8 mouse cellular contexts compared by ENCODE assay signal in genomic region chr11:48825979-48826751, GRCm38 (mm10). TPM values are rescaled to one million over a fixed set of nuclear protein-coding genes. Genes with fewer than 3 reads are reported as not detected.
DNase-seq lines count a peak whose midpoint lies in the region; ATAC-seq and TF ChIP-seq lines count a peak whose summit lies in the region.
"Not testable (repeated sequence)": the region's sequence is repeated elsewhere in the genome, so short reads cannot be mapped to it uniquely, and the experiment has no call there.

Gene Trim7, plus strand, starts transcription at chr11:48826140.
Gene Gm12184, minus strand, starts transcription at chr11:48826655.

- under 1% methylated on average over 28 of the region's 92 CpGs for WGBS in embryonic facial prominence, embryonic 11.5 days
- under 1% methylated on average over 32 of the region's 92 CpGs for WGBS in hindbrain, embryonic 12.5 days
- under 1% methylated on average over 42 of the region's 92 CpGs for WGBS in midbrain, embryonic 14.5 days
- under 1% methylated on average over 56 of the region's 92 CpGs for WGBS in stomach, embryonic 15.5 days

- intact Hi-C loops in gastrocnemius, adult 2 months (cut with DNase I), result not testable (repeated sequence)

- not testable (repeated sequence) for H3K4me1 ChIP-seq in ES-E14 (ENCODE audit: control insufficient read depth in 2 of 2, insufficient read depth in 2 of 2, low read length in 2 of 2, poor library complexity in 1 of 2); embryonic facial prominence, embryonic 11.5 days (ENCODE audit: control insufficient read depth, insufficient read depth, low read length)
- H3K4me1 ChIP-seq in hindbrain, embryonic 12.5 days, result peaks cover 13% of the 10 kb centered on the region
- H3K4me1 ChIP-seq in midbrain, embryonic 14.5 days (ENCODE audit: control insufficient read depth, insufficient read depth, low read length), result peaks cover 10% of the 10 kb centered on the region; the same call in 1 of the 2 replicates
- H3K4me1 ChIP-seq in stomach, embryonic 15.5 days, result peaks cover 12% of the 10 kb centered on the region

- in situ Hi-C loops in ES-E14 (cut with MboI; ENCODE audit: low sequenced_read_pairs in 2 of 2, unreplicated experiment in 2 of 2), result not testable (repeated sequence)

- peak within 1 kb of the TSS; percentile 52 to 55 for H3K4me3 ChIP-seq in ES-E14 (ENCODE audit: insufficient read depth in 1 of 2, low read depth in 1 of 2, low read length in 2 of 2, poor library complexity in 1 of 2, severe bottlenecking in 1 of 2)
- H3K4me3 ChIP-seq in embryonic facial prominence, embryonic 11.5 days (ENCODE audit: low read depth, low read length), result peak within 1 kb of the TSS; percentile 40
- H3K4me3 ChIP-seq in gastrocnemius, adult 2 months, result peak within 1 kb of the TSS; percentile 70
- H3K4me3 ChIP-seq in hindbrain, embryonic 12.5 days, result peak within 1 kb of the TSS; percentile 41
- H3K4me3 ChIP-seq in midbrain, embryonic 14.5 days (replicated peaks; ENCODE audit: low read depth, low read length), result peak within 1 kb of the TSS; percentile 39
- H3K4me3 ChIP-seq in stomach, embryonic 15.5 days (replicated peaks), result peak within 1 kb of the TSS; percentile 47

- ATAC-seq in embryonic facial prominence, embryonic 11.5 days (replicated peaks; ENCODE audit: insufficient number of reproducible peaks, low FRiP score, low TSS enrichment, low read depth), result peak; percentile 68
- peak; percentile 80 for ATAC-seq in hindbrain, embryonic 12.5 days (ENCODE audit: low FRiP score)
- ATAC-seq in midbrain, embryonic 14.5 days (ENCODE audit: low FRiP score, low TSS enrichment), result peak; percentile 80
- ATAC-seq in stomach, embryonic 15.5 days (ENCODE audit: insufficient read depth, low FRiP score, low read depth), result peak; percentile 84

- peak; percentile 20; the same call in 1 of the 2 replicates for TF ChIP-seq CTCF in gastrocnemius, adult 2 months (IDR thresholded peaks at IDR 0.05)

- H3K4me2 ChIP-seq in embryonic facial prominence, embryonic 11.5 days (ENCODE audit: low read depth, low read length), result peak within 1 kb of the TSS; percentile 43
- peak within 1 kb of the TSS; percentile 59 for H3K4me2 ChIP-seq in hindbrain, embryonic 12.5 days (replicated peaks)
- H3K4me2 ChIP-seq in midbrain, embryonic 14.5 days (ENCODE audit: low read length), result peak within 1 kb of the TSS; percentile 51
- peak within 1 kb of the TSS; percentile 74 for H3K4me2 ChIP-seq in stomach, embryonic 15.5 days

- DNase-seq in ES-E14 (ENCODE audit: low read depth, low spot score); embryonic facial prominence, embryonic 11.5 days (ENCODE audit: low spot score); midbrain, embryonic 14.5 days: not testable (repeated sequence)
- DNase-seq in gastrocnemius, adult 2 months, result peak; percentile 38
- DNase-seq in kidney, postnatal 4 days, result peak; percentile 44 to 64
- peak; percentile 46 to 47 for DNase-seq in lung, adult 18-20 months

- not testable (repeated sequence) for H3K9me3 ChIP-seq in ES-E14 (ENCODE audit: control insufficient read depth, insufficient read depth, low read depth, low read length); embryonic facial prominence, embryonic 11.5 days (replicated peaks; ENCODE audit: control insufficient read depth, low read length); hindbrain, embryonic 12.5 days (replicated peaks); midbrain, embryonic 14.5 days (ENCODE audit: control insufficient read depth, low read length); stomach, embryonic 15.5 days

- not testable (repeated sequence) for H3K27me3 ChIP-seq in embryonic facial prominence, embryonic 11.5 days (ENCODE audit: control insufficient read depth, insufficient read depth, low read length)
- peaks cover 26% of the 10 kb centered on the region for H3K27me3 ChIP-seq in hindbrain, embryonic 12.5 days
- H3K27me3 ChIP-seq in midbrain, embryonic 14.5 days (ENCODE audit: control insufficient read depth, insufficient read depth, low read length), result peaks cover 18% of the 10 kb centered on the region
- H3K27me3 ChIP-seq in stomach, embryonic 15.5 days (replicated peaks), result peaks cover 10% of the 10 kb centered on the region; the same call in 1 of the 2 replicates

- not testable (repeated sequence) for H3K36me3 ChIP-seq in ES-E14 (ENCODE audit: control insufficient read depth, insufficient read depth, low read length, poor library complexity, severe bottlenecking); embryonic facial prominence, embryonic 11.5 days (replicated peaks; ENCODE audit: control insufficient read depth, insufficient read depth, low read depth, low read length); hindbrain, embryonic 12.5 days; midbrain, embryonic 14.5 days (ENCODE audit: control insufficient read depth, insufficient read depth, low read length); stomach, embryonic 15.5 days

- peak within 1 kb of the TSS; percentile 29 for H3K9ac ChIP-seq in ES-E14 (ENCODE audit: insufficient read depth, low read depth, low read length, poor library complexity, severe bottlenecking)
- H3K9ac ChIP-seq in embryonic facial prominence, embryonic 11.5 days (replicated peaks; ENCODE audit: low read length), result peak within 1 kb of the TSS; percentile 37; the same call in 1 of the 2 replicates
- H3K9ac ChIP-seq in hindbrain, embryonic 12.5 days, result peak within 1 kb of the TSS; percentile 45; the same call in 1 of the 2 replicates
- H3K9ac ChIP-seq in midbrain, embryonic 14.5 days (replicated peaks; ENCODE audit: low read length); stomach, embryonic 15.5 days: not testable (repeated sequence)

- H3K27ac ChIP-seq in ES-E14 (ENCODE audit: insufficient read depth, low read depth, low read length, poor library complexity, severe bottlenecking), result peak within 1 kb of the TSS; percentile 62
- H3K27ac ChIP-seq in embryonic facial prominence, embryonic 11.5 days (replicated peaks; ENCODE audit: low read depth, low read length); midbrain, embryonic 14.5 days (replicated peaks; ENCODE audit: low read depth, low read length): not testable (repeated sequence)
- H3K27ac ChIP-seq in gastrocnemius, adult 2 months, result peak within 1 kb of the TSS; percentile 77
- H3K27ac ChIP-seq in hindbrain, embryonic 12.5 days, result 0 out of 2 replicates have a peak within 1 kb of the TSS, but pooled peaks have one; percentile 40
- peak within 1 kb of the TSS; percentile 40; the same call in 1 of the 2 replicates for H3K27ac ChIP-seq in stomach, embryonic 15.5 days

RNA-seq across cellular contexts. Expression of gene Trim7, which starts in this region (rescaled TPM):
- total RNA-seq in ES-E14 (2012; rRNA removed), result 5.9 and 6.1 TPM in 2 replicates
- polyA plus RNA-seq in embryonic facial prominence, embryonic 11.5 days (2014; fragmentation: Nextera tagmentation; extraction: Ambion mirVana), result 0.27 and 0.33 TPM in 2 replicates
- total RNA-seq in gastrocnemius, adult 2 months (2021), result 10 to 100 TPM; 25.9 to 51.8 TPM
- polyA plus RNA-seq in hindbrain, embryonic 12.5 days (2016; fragmentation: Nextera tagmentation; extraction: Ambion mirVana), result 0.70 and 1.6 TPM in 2 replicates
- polyA plus RNA-seq in midbrain, embryonic 14.5 days (2014; fragmentation: Nextera tagmentation; extraction: Ambion mirVana), result 0.75 and 1.6 TPM in 2 replicates
- polyA plus RNA-seq in stomach, embryonic 15.5 days (2015; fragmentation: Nextera tagmentation; extraction: Ambion mirVana), result 2.3 and 2.5 TPM in 2 replicates

RNA-seq across cellular contexts. Expression of gene Gm12184, which starts in this region (rescaled TPM):
- 11.4 and 12.2 TPM in 2 replicates for total RNA-seq in ES-E14 (2012; rRNA removed)
- polyA plus RNA-seq in embryonic facial prominence, embryonic 11.5 days (2014; fragmentation: Nextera tagmentation; extraction: Ambion mirVana), result 7.7 and 14.0 TPM in 2 replicates
- 1 to 10 TPM; 1.5 to 2.2 TPM for total RNA-seq in gastrocnemius, adult 2 months (2021)
- polyA plus RNA-seq in hindbrain, embryonic 12.5 days (2016; fragmentation: Nextera tagmentation; extraction: Ambion mirVana), result 7.2 and 10.0 TPM in 2 replicates
- polyA plus RNA-seq in midbrain, embryonic 14.5 days (2014; fragmentation: Nextera tagmentation; extraction: Ambion mirVana), result 3.2 and 4.5 TPM in 2 replicates
- polyA plus RNA-seq in stomach, embryonic 15.5 days (2015; fragmentation: Nextera tagmentation; extraction: Ambion mirVana), result 10.3 and 16.4 TPM in 2 replicates
